Mouse (Mus musculus) myocyte (in vitro differentiated cells): ENCODE results near the gene Hes6. TPM values are rescaled to one million over a fixed set of nuclear protein-coding genes. Genes with fewer than 3 reads are reported as not detected.

Experiments used
- H3K27me3 ChIP-seq: one replicate; pipeline ENCODE4 v1.6.1; 2011; ENCODE audit not compliant: control insufficient read depth, insufficient read depth, insufficient read length
- H3K36me3 ChIP-seq: one replicate; pipeline ENCODE4 v1.6.1; 2011; ENCODE audit not compliant: control insufficient read depth, insufficient read depth
- H3K4me2 ChIP-seq: one replicate; pipeline ENCODE4 v1.6.1; 2011; ENCODE audit warnings: low read depth, control low read depth
- H3K4me3 ChIP-seq: one replicate; pipeline ENCODE4 v1.5.1; 2011; ENCODE audit warnings: mild to moderate bottlenecking, control low read depth, moderate library complexity
- H3K79me2 ChIP-seq: one replicate; pipeline ENCODE4 v1.6.1; 2011; ENCODE audit not compliant: control insufficient read depth, insufficient read depth
- H3ac ChIP-seq: one replicate; pipeline ENCODE4 v1.6.1; 2011; ENCODE audit not compliant: control insufficient read depth, insufficient read length
- CEBPB ChIP-seq: IDR thresholded peaks from 2 replicates; pipeline ENCODE4 v1.6.1; 2011; ENCODE audit warnings: mild to moderate bottlenecking, moderate library complexity; ENCODE audit not compliant: poor library complexity, insufficient read depth, severe bottlenecking
- E2F4 ChIP-seq: IDR thresholded peaks from one replicate; pipeline ENCODE4 v1.6.1; 2011; ENCODE audit warnings: mild to moderate bottlenecking, control low read depth, moderate library complexity; ENCODE audit not compliant: insufficient read depth
- MAX ChIP-seq: IDR thresholded peaks from one replicate; pipeline ENCODE4 v1.6.1; 2011; ENCODE audit warnings: low read depth, mild to moderate bottlenecking, control low read depth
- MYOD1 ChIP-seq, 3 experiments: IDR thresholded peaks; one replicate each; pipeline ENCODE4 v1.6.1; 2011; ENCODE audit warnings: control low read depth in 2 of 3, low read depth in 2 of 3, mild to moderate bottlenecking in 2 of 3, moderate library complexity in 1 of 3; ENCODE audit not compliant: insufficient read length in 2 of 3, control insufficient read depth in 1 of 3
- MYOG ChIP-seq, 3 experiments: IDR thresholded peaks; one replicate each; pipeline ENCODE4 v1.6.1; 2011; ENCODE audit warnings: control low read depth in 2 of 3, low read depth in 2 of 3, mild to moderate bottlenecking in 2 of 3; ENCODE audit not compliant: insufficient read length in 2 of 3, control insufficient read depth in 1 of 3, insufficient read depth in 1 of 3
- POLR2A ChIP-seq: IDR thresholded peaks from one replicate; pipeline ENCODE4 v1.6.1; 2011; ENCODE audit warnings: low read depth, mild to moderate bottlenecking, control low read depth, moderate library complexity; ENCODE audit not compliant: insufficient read length
- POLR2AphosphoS2 ChIP-seq: IDR thresholded peaks from one replicate; pipeline ENCODE4 v1.6.1; 2011; ENCODE audit warnings: low read depth, control low read depth; ENCODE audit not compliant: insufficient read length
- REST ChIP-seq: IDR thresholded peaks from one replicate; pipeline ENCODE4 v1.6.1; 2011; ENCODE audit warnings: mild to moderate bottlenecking, control low read depth, moderate library complexity; ENCODE audit not compliant: insufficient read depth, insufficient read length
- SRF ChIP-seq: IDR thresholded peaks from one replicate; pipeline ENCODE4 v1.6.1; 2011; ENCODE audit warnings: low read depth; ENCODE audit not compliant: control insufficient read depth, insufficient read length
- TCF12 ChIP-seq: IDR thresholded peaks from one replicate; pipeline ENCODE4 v1.6.1; 2011; ENCODE audit warnings: mild to moderate bottlenecking, control low read depth; ENCODE audit not compliant: poor library complexity, insufficient read depth, severe bottlenecking
- TCF3 ChIP-seq: IDR thresholded peaks from one replicate; pipeline ENCODE4 v1.6.1; 2011; ENCODE audit warnings: low read depth, control low read depth; ENCODE audit not compliant: insufficient read length
- USF1 ChIP-seq: IDR thresholded peaks from one replicate; pipeline ENCODE4 v1.6.1; 2011; ENCODE audit warnings: low read depth, mild to moderate bottlenecking, control low read depth, moderate library complexity
- polyA plus RNA-seq: library from polyadenylated mRNA; unstranded; fragments of >200 nt; fragmentation: generic; extraction: Trizol; gene quantifications from one replicate; pipeline ENCODE4 v1.2.1, GENCODE M21; 2012; ENCODE audit warnings: missing spikeins

The Hes6 gene
- polyA plus RNA-seq, 1 experiment = 250 TPM

- TF ChIP-seq POLR2AphosphoS2 (no peak), TCF12 (no peak), CEBPB (no peak), POLR2A (no peak), SRF (no peak), MYOG (IDR thresholded peaks at IDR 0.05; ENCODE audit: control insufficient read depth in 1 of 3, insufficient read depth in 1 of 3, insufficient read length in 2 of 3, low read depth in 2 of 3) (no peak), MAX (no peak), E2F4 (no peak)
- Histone ChIP-seq H3K36me3 (peaks cover 8% of the 10 kb centered on the region), H3K79me2 (no peaks in the 10 kb centered on the region), H3K4me2 (no peak overlapping the region), H3ac (no peak overlapping the region), H3K27me3 (no peaks in the 10 kb centered on the region), H3K4me3 (no peak overlapping the region)
Observed at GRCm38 (mm10) chr1:91437083-91437400, 23.2 kb upstream of the Hes6 start.

GRCm38 (mm10) chr1:91436380-91437082, 22.7 kb upstream of the Hes6 start:
- H3K79me2 ChIP-seq = no peaks in the 10 kb centered on the region
- no peak overlapping the region for H3K4me3 ChIP-seq
- no peak overlapping the region for H3K4me2 ChIP-seq
- no peaks in the 10 kb centered on the region for H3K27me3 ChIP-seq
- H3ac ChIP-seq = no peak overlapping the region
- TF ChIP-seq POLR2A (no peak), POLR2AphosphoS2 (no peak), TCF3 (no peak), TCF12 (no peak), MYOD1 (IDR thresholded peaks at IDR 0.05; ENCODE audit: control insufficient read depth in 1 of 3, insufficient read length in 2 of 3, low read depth in 2 of 3) (no peak), MYOG (IDR thresholded peaks at IDR 0.05; ENCODE audit: control insufficient read depth in 1 of 3, insufficient read depth in 1 of 3, insufficient read length in 2 of 3, low read depth in 2 of 3) (no peak), REST (no peak), MAX (no peak), SRF (no peak), E2F4 (no peak), CEBPB (no peak), USF1 (no peak)
- peaks cover 11% of the 10 kb centered on the region for H3K36me3 ChIP-seq

- TF ChIP-seq POLR2A (no peak), MAX (no peak), E2F4 (no peak), MYOD1 (IDR thresholded peaks at IDR 0.05; ENCODE audit: control insufficient read depth in 1 of 3, insufficient read length in 2 of 3, low read depth in 2 of 3) (no peak), MYOG (IDR thresholded peaks at IDR 0.05; ENCODE audit: control insufficient read depth in 1 of 3, insufficient read depth in 1 of 3, insufficient read length in 2 of 3, low read depth in 2 of 3) (no peak), REST (no peak), POLR2AphosphoS2 (no peak), USF1 (no peak), TCF3 (no peak), SRF (no peak), TCF12 (no peak)
- H3ac ChIP-seq = no peak overlapping the region
- H3K4me2 ChIP-seq = no peak overlapping the region
- peaks cover 14% of the 10 kb centered on the region for H3K36me3 ChIP-seq
- no peaks in the 10 kb centered on the region for H3K27me3 ChIP-seq
- H3K4me3 ChIP-seq = no peak overlapping the region
- H3K79me2 ChIP-seq = no peaks in the 10 kb centered on the region
Observed at GRCm38 (mm10) chr1:91435606-91436130, 21.8 kb upstream of the Hes6 start.

GRCm38 (mm10) chr1:91434905-91435304, 21.1 kb upstream of the Hes6 start:
- TF ChIP-seq MYOD1 (IDR thresholded peaks at IDR 0.05; ENCODE audit: control insufficient read depth in 1 of 3, insufficient read length in 2 of 3, low read depth in 2 of 3) = no peak
- TF ChIP-seq POLR2AphosphoS2 = no peak
- no peak for TF ChIP-seq USF1
- no peak for TF ChIP-seq CEBPB
- TF ChIP-seq E2F4 = no peak
- TF ChIP-seq MAX = no peak
- TF ChIP-seq MYOG (IDR thresholded peaks at IDR 0.05; ENCODE audit: control insufficient read depth in 1 of 3, insufficient read depth in 1 of 3, insufficient read length in 2 of 3, low read depth in 2 of 3) = no peak
- no peak for TF ChIP-seq REST
- TF ChIP-seq POLR2A = no peak
- TF ChIP-seq TCF12 = no peak
- no peak for TF ChIP-seq SRF
- TF ChIP-seq TCF3 = no peak
- no peaks in the 10 kb centered on the region for H3K79me2 ChIP-seq
- peaks cover 14% of the 10 kb centered on the region for H3K36me3 ChIP-seq
- no peak overlapping the region for H3K4me2 ChIP-seq
- H3K27me3 ChIP-seq = no peaks in the 10 kb centered on the region
- H3ac ChIP-seq = no peak overlapping the region
- H3K4me3 ChIP-seq = no peak overlapping the region
